Mouse (Mus musculus): ENCODE measurements around the gene Cd79b. TPM values are rescaled to one million over a fixed set of nuclear protein-coding genes. Genes with fewer than 3 reads are reported as not detected.

The Cd79b gene
- polyA plus RNA-seq, 1 experiment from 2014 or later, result 0.95 TPM

GRCm38 (mm10) chr11:106274374-106274773 lies 40.2 kb downstream of the Cd79b start:
- H3K27me3 ChIP-seq (replicated peaks), result no peaks in the 10 kb centered on the region
- 93% methylated on average over 1 of the region's 1 CpGs for WGBS
- peaks cover 25% of the 10 kb centered on the region for H3K4me1 ChIP-seq (replicated peaks)
- no peak overlapping the region for H3K4me3 ChIP-seq
- no peaks in the 10 kb centered on the region for H3K36me3 ChIP-seq
- no peak overlapping the region for H3K27ac ChIP-seq (ENCODE audit: poor library complexity, severe bottlenecking)
- no peak overlapping the region for H3K4me2 ChIP-seq
- no peaks in the 10 kb centered on the region for H3K9me3 ChIP-seq (replicated peaks)
- ATAC-seq (ENCODE audit: insufficient number of reproducible peaks, low FRiP score), result no peak
- H3K9ac ChIP-seq, result no peak overlapping the region

GRCm38 (mm10) chr11:106273811-106274210 lies 40.8 kb downstream of the Cd79b start:
- Histone ChIP-seq H3K27ac (ENCODE audit: poor library complexity, severe bottlenecking) (no peak overlapping the region), H3K36me3 (no peaks in the 10 kb centered on the region), H3K9me3 (replicated peaks) (no peaks in the 10 kb centered on the region), H3K4me1 (replicated peaks) (peaks cover 30% of the 10 kb centered on the region), H3K27me3 (replicated peaks) (no peaks in the 10 kb centered on the region), H3K9ac (no peak overlapping the region), H3K4me3 (peak overlapping the region; percentile 95; the same call in 1 of the 2 replicates), H3K4me2 (peak overlapping the region; percentile 87)
- 93% methylated on average over 6 of the region's 6 CpGs for WGBS
- no peak for ATAC-seq (ENCODE audit: insufficient number of reproducible peaks, low FRiP score)

DNA sequence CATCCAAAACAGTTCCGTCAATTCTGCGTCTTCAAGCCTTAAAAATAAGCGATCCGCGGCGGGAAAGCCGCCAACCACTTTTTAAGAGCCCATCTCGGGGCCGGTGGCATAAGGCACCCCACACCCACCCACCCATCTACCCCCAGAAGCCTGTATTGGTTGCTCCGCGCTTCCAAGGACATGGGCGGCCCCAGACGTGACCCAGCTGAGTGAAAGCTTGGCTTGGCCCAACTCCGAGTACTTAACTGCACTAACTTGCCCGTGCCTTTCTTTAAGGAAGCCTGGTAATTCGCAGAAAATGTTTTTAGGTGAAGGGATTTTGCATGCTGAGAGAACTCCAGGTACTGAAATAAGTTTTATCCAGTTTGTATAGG lies 41.3 kb downstream of the Cd79b start:
- Histone ChIP-seq H3K27ac (ENCODE audit: poor library complexity, severe bottlenecking) (peak overlapping the region; percentile 80), H3K4me1 (replicated peaks) (peaks cover 35% of the 10 kb centered on the region), H3K9me3 (replicated peaks) (no peaks in the 10 kb centered on the region), H3K27me3 (replicated peaks) (no peaks in the 10 kb centered on the region), H3K4me2 (peak overlapping the region; percentile 87), H3K4me3 (peak overlapping the region; percentile 95), H3K36me3 (no peaks in the 10 kb centered on the region; the same call in 1 of the 2 replicates), H3K9ac (peak overlapping the region; percentile 77)
- no peak for ATAC-seq (ENCODE audit: insufficient number of reproducible peaks, low FRiP score)
- 18% methylated on average over 16 of the region's 16 CpGs for WGBS

- Histone ChIP-seq H3K4me3 (peak within 1 kb of the TSS; percentile 95), H3K27me3 (replicated peaks) (no peaks in the 10 kb centered on the region), H3K9ac (peak within 1 kb of the TSS; percentile 98), H3K27ac (ENCODE audit: poor library complexity, severe bottlenecking) (peak within 1 kb of the TSS; percentile 91), H3K4me2 (peak within 1 kb of the TSS; percentile 87), H3K9me3 (replicated peaks) (no peaks in the 10 kb centered on the region), H3K4me1 (replicated peaks) (peaks cover 40% of the 10 kb centered on the region), H3K36me3 (no peaks in the 10 kb centered on the region; the same call in 1 of the 2 replicates)
- peak; percentile 96 for ATAC-seq (ENCODE audit: insufficient number of reproducible peaks, low FRiP score)
- WGBS, result under 1% methylated on average over 72 of the region's 72 CpGs
Measured at GRCm38 (mm10) chr11:106272644-106273310, 41.8 kb downstream of the Cd79b start, which contains the start of gene Smarcd2. Gene Smarcd2 (minus strand): TSS chr11:106272972.

DNA sequence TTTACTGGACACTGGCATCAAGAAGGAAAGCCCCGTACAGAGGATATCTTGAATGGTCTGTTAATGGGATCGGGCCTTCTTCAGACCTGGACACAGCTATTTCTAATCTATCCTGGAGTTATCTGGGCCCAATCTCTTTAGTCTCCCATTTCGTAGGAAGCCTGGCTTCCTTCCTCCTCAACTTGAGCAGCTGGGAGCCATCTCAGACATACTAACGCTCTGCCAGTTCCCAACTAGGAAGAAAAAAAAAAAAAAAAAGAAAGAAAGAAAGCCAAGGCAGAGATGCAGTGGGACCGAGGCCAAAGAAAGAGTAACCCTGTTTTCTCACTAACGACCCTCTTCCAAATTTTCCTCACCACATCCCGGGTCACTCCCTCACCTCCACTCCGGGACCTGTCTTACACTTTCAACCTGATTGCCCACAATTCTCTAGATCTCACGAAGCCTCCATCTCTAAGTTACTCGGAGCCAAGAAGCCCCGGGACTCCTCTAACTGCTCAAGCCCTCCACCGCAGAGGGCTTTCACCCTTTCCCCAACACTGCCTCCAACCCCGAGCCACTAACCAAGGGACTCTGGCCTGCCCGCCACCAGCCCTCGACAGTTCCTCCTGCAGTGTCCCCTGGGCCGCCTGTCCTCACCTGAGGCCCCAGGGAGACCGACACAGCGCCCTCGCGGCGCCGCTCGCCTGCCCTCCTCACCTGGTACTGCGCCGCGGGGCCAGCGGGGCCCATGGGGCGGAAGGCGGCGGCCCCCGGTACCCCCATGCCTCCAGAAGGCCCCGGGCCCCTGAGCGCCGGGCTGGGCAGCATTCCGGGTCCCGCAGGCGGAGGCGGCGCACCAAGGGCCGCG lies 42.5 kb downstream of the Cd79b start:
- Histone ChIP-seq H3K4me3 (peak overlapping the region; percentile 95), H3K4me2 (peak overlapping the region; percentile 87), H3K9ac (peak overlapping the region; percentile 98), H3K27ac (ENCODE audit: poor library complexity, severe bottlenecking) (peak overlapping the region; percentile 91), H3K27me3 (replicated peaks) (no peaks in the 10 kb centered on the region), H3K36me3 (peaks cover 6% of the 10 kb centered on the region), H3K4me1 (replicated peaks) (peaks cover 47% of the 10 kb centered on the region), H3K9me3 (replicated peaks) (no peaks in the 10 kb centered on the region)
- 1% methylated on average over 41 of the region's 41 CpGs for WGBS
- ATAC-seq (ENCODE audit: insufficient number of reproducible peaks, low FRiP score), result peak; percentile 38

DNA sequence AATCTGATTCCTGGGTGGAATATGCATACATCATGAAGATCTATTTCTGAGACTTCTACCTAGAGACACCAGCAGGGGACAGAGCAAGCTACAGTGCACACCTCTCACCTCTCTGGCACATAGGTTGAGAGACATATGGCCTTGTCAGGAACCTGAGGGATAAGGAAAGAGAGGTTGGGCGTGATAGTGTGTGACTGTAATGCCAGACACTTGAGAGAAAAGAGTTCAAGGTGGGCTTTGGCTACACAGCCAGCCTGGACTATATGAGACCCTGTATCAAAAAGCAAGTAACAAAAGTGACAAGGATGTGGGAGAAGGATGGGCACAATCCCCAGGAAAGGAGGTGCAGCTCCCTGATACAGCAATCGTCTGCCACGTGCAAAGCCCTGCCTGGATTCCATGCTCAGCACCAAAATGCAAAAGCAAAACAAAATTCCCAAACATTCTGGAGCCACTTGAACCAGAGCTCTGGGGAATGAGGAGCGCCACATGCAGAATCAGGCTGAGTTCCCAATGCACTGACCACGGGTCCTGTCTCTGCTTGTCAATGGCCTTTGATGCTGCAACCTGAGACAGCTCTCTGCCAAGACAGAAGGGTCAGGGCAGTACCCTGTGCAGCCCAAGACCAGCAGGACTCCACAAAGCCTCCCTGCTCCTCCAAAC lies 43.3 kb downstream of the Cd79b start:
- 39% methylated on average over 5 of the region's 5 CpGs for WGBS
- peaks cover 47% of the 10 kb centered on the region for H3K4me1 ChIP-seq (replicated peaks)

DNA sequence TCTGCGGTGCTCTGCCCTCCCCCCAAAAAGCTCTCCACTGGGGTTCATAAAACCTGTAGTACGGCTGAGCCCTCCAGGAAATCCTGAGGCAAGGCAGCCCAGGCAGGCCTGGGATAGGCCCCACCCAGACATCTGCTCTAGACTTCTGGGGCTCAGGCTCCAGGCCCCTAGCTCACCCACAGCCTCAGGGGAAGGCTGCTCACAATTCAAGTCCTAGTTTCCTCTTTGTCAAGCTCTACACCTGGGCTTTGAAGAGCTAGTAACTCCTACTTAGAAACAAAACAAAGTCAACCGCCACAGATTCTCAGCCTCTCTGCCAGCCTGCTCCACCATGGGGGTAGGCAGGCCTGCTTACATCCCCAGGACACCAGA lies 45.5 kb downstream of the Cd79b start:
- H3K9me3 ChIP-seq (replicated peaks), result no peaks in the 10 kb centered on the region
- H3K27ac ChIP-seq (ENCODE audit: poor library complexity, severe bottlenecking), result no peak overlapping the region
- WGBS, result 57% methylated on average over 3 of the region's 3 CpGs
- H3K27me3 ChIP-seq (replicated peaks), result no peaks in the 10 kb centered on the region
- peak overlapping the region; percentile 5; the same call in 1 of the 2 replicates for H3K4me2 ChIP-seq
- 0 out of 2 replicates have a peak overlapping the region, but pooled peaks have one; percentile 19 for H3K9ac ChIP-seq
- H3K4me1 ChIP-seq (replicated peaks), result peaks cover 44% of the 10 kb centered on the region
- no peak overlapping the region for H3K4me3 ChIP-seq
- ATAC-seq (ENCODE audit: insufficient number of reproducible peaks, low FRiP score), result no peak
- H3K36me3 ChIP-seq, result peaks cover 36% of the 10 kb centered on the region

More for the DNA sequence above, 43.3 kb downstream of the Cd79b start:
- H3K4me3 ChIP-seq, result peak overlapping the region; percentile 95
- no peaks in the 10 kb centered on the region for H3K9me3 ChIP-seq (replicated peaks)
- peak overlapping the region; percentile 98 for H3K9ac ChIP-seq
- H3K27ac ChIP-seq (ENCODE audit: poor library complexity, severe bottlenecking), result peak overlapping the region; percentile 91
- H3K36me3 ChIP-seq, result peaks cover 14% of the 10 kb centered on the region
- no peak for ATAC-seq (ENCODE audit: insufficient number of reproducible peaks, low FRiP score)
- peak overlapping the region; percentile 87 for H3K4me2 ChIP-seq
- H3K27me3 ChIP-seq (replicated peaks), result no peaks in the 10 kb centered on the region

DNA sequence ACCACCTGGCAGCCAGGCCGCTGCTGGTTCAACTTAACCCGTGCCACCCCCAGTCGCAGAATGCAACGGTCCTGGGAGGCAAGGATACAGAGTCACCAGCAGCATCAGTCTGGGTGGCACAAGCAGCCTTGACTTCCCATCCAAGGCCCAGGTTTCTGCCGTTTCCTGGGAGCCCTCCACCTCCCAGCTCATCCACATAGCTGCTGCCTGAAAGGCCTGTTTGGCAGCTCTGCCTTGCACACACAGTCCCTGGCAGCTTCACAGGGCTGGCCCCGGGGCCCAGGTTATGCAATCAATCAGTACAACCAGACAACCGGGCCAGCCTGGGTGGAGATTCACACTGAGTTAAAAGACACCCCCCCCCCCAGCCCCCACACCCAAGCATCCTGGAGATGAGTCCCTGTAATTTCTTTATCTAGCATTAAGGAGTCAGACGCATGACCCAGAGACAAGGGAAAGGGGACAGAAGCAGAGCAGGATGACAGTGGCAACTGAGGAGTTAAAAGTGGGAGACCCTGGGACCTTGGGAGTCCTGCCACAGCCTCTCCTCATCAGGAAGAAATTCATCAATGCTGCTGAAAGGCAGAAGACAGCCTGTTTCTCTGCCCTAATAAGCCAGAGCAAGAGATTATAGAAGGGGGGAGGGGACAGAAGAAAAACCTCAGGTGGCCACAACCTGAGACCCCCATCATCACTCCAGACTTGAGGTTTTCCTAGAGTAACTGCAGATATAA lies 46.1 kb downstream of the Cd79b start:
- 60% methylated on average over 8 of the region's 8 CpGs for WGBS

GRCm38 (mm10) chr11:106267871-106268270 lies 46.7 kb downstream of the Cd79b start:
- Histone ChIP-seq H3K4me2 (no peak overlapping the region), H3K9ac (no peak overlapping the region), H3K27ac (ENCODE audit: poor library complexity, severe bottlenecking) (no peak overlapping the region), H3K9me3 (replicated peaks) (no peaks in the 10 kb centered on the region), H3K27me3 (replicated peaks) (no peaks in the 10 kb centered on the region), H3K36me3 (peaks cover 47% of the 10 kb centered on the region), H3K4me1 (replicated peaks) (peaks cover 40% of the 10 kb centered on the region), H3K4me3 (no peak overlapping the region)
- ATAC-seq (ENCODE audit: insufficient number of reproducible peaks, low FRiP score), result no peak
- WGBS, result 64% methylated on average over 5 of the region's 5 CpGs

More for the DNA sequence above, 46.1 kb downstream of the Cd79b start:
- H3K4me1 ChIP-seq (replicated peaks), result peaks cover 44% of the 10 kb centered on the region
- no peaks in the 10 kb centered on the region for H3K9me3 ChIP-seq (replicated peaks)
- H3K27ac ChIP-seq (ENCODE audit: poor library complexity, severe bottlenecking), result no peak overlapping the region
- no peak for ATAC-seq (ENCODE audit: insufficient number of reproducible peaks, low FRiP score)
- H3K4me2 ChIP-seq, result peak overlapping the region; percentile 5; the same call in 1 of the 2 replicates
- peaks cover 41% of the 10 kb centered on the region for H3K36me3 ChIP-seq
- H3K4me3 ChIP-seq, result no peak overlapping the region
- no peak overlapping the region for H3K9ac ChIP-seq
- H3K27me3 ChIP-seq (replicated peaks), result no peaks in the 10 kb centered on the region

GRCm38 (mm10) chr11:106267311-106267852 lies 47.2 kb downstream of the Cd79b start:
- 63% methylated on average over 15 of the region's 15 CpGs for WGBS
- H3K4me3 ChIP-seq, result no peak overlapping the region
- no peak overlapping the region for H3K9ac ChIP-seq

More at GRCm38 (mm10) chr11:106267311-106267852, 47.2 kb downstream of the Cd79b start:
- no peak overlapping the region for H3K27ac ChIP-seq (ENCODE audit: poor library complexity, severe bottlenecking)
- no peak for ATAC-seq (ENCODE audit: insufficient number of reproducible peaks, low FRiP score)
- H3K4me1 ChIP-seq (replicated peaks), result peaks cover 40% of the 10 kb centered on the region
- no peak overlapping the region for H3K4me2 ChIP-seq
- no peaks in the 10 kb centered on the region for H3K27me3 ChIP-seq (replicated peaks)
- no peaks in the 10 kb centered on the region for H3K9me3 ChIP-seq (replicated peaks)
- H3K36me3 ChIP-seq, result peaks cover 52% of the 10 kb centered on the region
